20 mouse cellular contexts compared by ENCODE assay signal in the genomic region with DNA sequence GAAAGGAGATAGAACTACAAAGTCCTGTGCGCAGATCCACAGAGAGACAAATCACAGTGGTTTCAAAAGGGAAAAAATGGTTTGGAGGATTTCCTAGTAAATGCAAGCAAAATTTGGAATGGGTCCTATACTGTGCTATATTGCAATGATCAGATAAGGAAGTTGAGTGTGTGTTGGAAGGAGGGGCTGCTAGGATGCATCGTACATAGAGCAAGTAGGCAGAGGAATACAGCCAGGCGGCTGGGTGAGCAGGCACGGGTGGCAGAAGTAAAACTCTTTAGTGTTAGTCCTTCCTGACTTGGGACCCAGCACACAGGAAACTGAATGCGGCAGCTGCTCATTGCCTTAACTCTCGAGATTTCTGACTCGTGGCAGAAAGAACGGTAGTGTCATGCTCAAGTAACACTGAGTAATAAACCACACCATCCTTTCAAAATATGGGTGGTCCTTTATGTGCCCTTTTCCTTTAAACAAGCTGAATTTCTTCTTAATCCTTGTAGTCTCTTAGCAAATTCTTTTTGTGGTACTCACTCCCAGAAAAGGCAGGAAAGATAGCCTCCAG.
DNase-seq lines count a peak whose midpoint lies in the region; ATAC-seq and TF ChIP-seq lines count a peak whose summit lies in the region.
"Had no signal": no experiment of that assay in that cellular context is flagged by ENCODE, and none has a peak within 500 bp of the region (broad histone marks: within the 10 kb centered on the region; RNA-seq: fewer than 3 reads in every experiment).

No protein-coding gene starts in this region.

- H3K4me1 ChIP-seq in thymus, adult 2 months (replicated peaks; ENCODE audit: control insufficient read depth, insufficient read depth, low read length), result peaks cover 11% of the 10 kb centered on the region
- peaks cover 12% of the 10 kb centered on the region for H3K4me1 ChIP-seq in stomach, embryonic 15.5 days
- H3K4me1 ChIP-seq: liver, embryonic 13.5 days; neural tube, embryonic 12.5 days had no signal

- peak; percentile 7 for DNase-seq in thymus, adult 2 months
- DNase-seq in thymus, adult 18-20 months, result no peak
- no peak for DNase-seq in urinary bladder, postnatal 10 days (ENCODE audit: low spot score)
- DNase-seq in urinary bladder, postnatal 14 days (ENCODE audit: low spot score), result no peak
- no peak for DNase-seq in gastrocnemius, adult 18-20 months (ENCODE audit: low spot score)
- DNase-seq: adrenal gland, adult 2 months; cerebellum, adult 11 months; cerebellum, postnatal 36 days; heart, adult 18-20 months; kidney, adult 9 months; liver, embryonic 13.5 days; lung, postnatal 4 days; right cerebral cortex, postnatal 25 days had no signal

- no peak overlapping the region for H3K4me3 ChIP-seq in thymus, adult 2 months (ENCODE audit: control insufficient read depth, insufficient read depth, low read length)
- no peak overlapping the region for H3K4me3 ChIP-seq in stomach, embryonic 15.5 days (replicated peaks)
- H3K4me3 ChIP-seq: embryonic facial prominence, embryonic 13.5 days; left cerebral cortex, adult 2 months; liver, embryonic 13.5 days; neural tube, embryonic 12.5 days had no signal

- WGBS in thymus, adult 2 months, result 14% methylated on average over 8 of the region's 8 CpGs
- WGBS in stomach, embryonic 15.5 days, result 42% methylated on average over 8 of the region's 8 CpGs

- no peak overlapping the region for H3K4me2 ChIP-seq in stomach, embryonic 15.5 days
- H3K4me2 ChIP-seq: embryonic facial prominence, embryonic 13.5 days; hindbrain, embryonic 14.5 days; liver, embryonic 13.5 days; neural tube, embryonic 12.5 days had no signal

- H3K27me3 ChIP-seq in thymus, adult 2 months (ENCODE audit: control insufficient read depth, insufficient read depth, low read length), result no peaks in the 10 kb centered on the region
- H3K27me3 ChIP-seq in stomach, embryonic 15.5 days (replicated peaks), result no peaks in the 10 kb centered on the region
- H3K27me3 ChIP-seq: embryonic facial prominence, embryonic 13.5 days; liver, embryonic 13.5 days; neural tube, embryonic 12.5 days had no signal

- H3K27ac ChIP-seq in thymus, adult 2 months (ENCODE audit: control insufficient read depth, insufficient read depth, low read length), result no peak overlapping the region
- H3K27ac ChIP-seq in stomach, embryonic 15.5 days, result peak overlapping the region; percentile 60; the same call in 1 of the 2 replicates
- H3K27ac ChIP-seq: embryonic facial prominence, embryonic 13.5 days; hindbrain, embryonic 14.5 days; left cerebral cortex, adult 2 months; liver, embryonic 13.5 days; neural tube, embryonic 12.5 days had no signal

- no peak for TF ChIP-seq CTCF in thymus, adult 2 months (IDR thresholded peaks at IDR 0.05; ENCODE audit: borderline replicate concordance, control insufficient read depth, extremely low read depth, insufficient read depth, low read length, poor library complexity)

- no peaks in the 10 kb centered on the region for H3K36me3 ChIP-seq in thymus, adult 2 months (ENCODE audit: control insufficient read depth, insufficient read depth, low read length)
- no peaks in the 10 kb centered on the region for H3K36me3 ChIP-seq in stomach, embryonic 15.5 days
- H3K36me3 ChIP-seq: embryonic facial prominence, embryonic 13.5 days; liver, embryonic 13.5 days; neural tube, embryonic 12.5 days had no signal

- peak; percentile 13 to 22; a peak in 2 of 4 replicates for ATAC-seq in hematopoietic stem cell, adult 5-6 weeks (replicated peaks in 1 of 2; ENCODE audit: insufficient read depth in 1 of 2, low FRiP score in 2 of 2, low TSS enrichment in 1 of 2, low read depth in 1 of 2, poor library complexity in 2 of 2, severe bottlenecking in 2 of 2)
- peak; percentile 6; the same call in 1 of the 2 replicates for ATAC-seq in stomach, embryonic 15.5 days (ENCODE audit: insufficient read depth, low FRiP score, low read depth)
- ATAC-seq: midbrain, embryonic 16.5 days had no signal

- no peaks in the 10 kb centered on the region for H3K9me3 ChIP-seq in stomach, embryonic 15.5 days
- H3K9me3 ChIP-seq: embryonic facial prominence, embryonic 13.5 days; liver, embryonic 13.5 days; neural tube, embryonic 12.5 days had no signal

- no peak overlapping the region for H3K9ac ChIP-seq in stomach, embryonic 15.5 days
- H3K9ac ChIP-seq: embryonic facial prominence, embryonic 13.5 days; hindbrain, embryonic 14.5 days; liver, embryonic 13.5 days; neural tube, embryonic 12.5 days had no signal

- TF ChIP-seq POLR2A in thymus, adult 2 months (IDR thresholded peaks at IDR 0.05; ENCODE audit: control insufficient read depth, extremely low read depth, insufficient read depth, low read length, poor library complexity), result no peak
